Mouse (Mus musculus) C2C12 (cell line): ENCODE data around the gene Catsperb. TPM values are rescaled to one million over a fixed set of nuclear protein-coding genes. Genes with fewer than 3 reads are reported as not detected.

Source experiments
- H3K27me3 ChIP-seq: one replicate; pipeline ENCODE4 v1.6.1; 2011; ENCODE audit not compliant: control insufficient read depth, insufficient read depth, insufficient read length
- H3K36me3 ChIP-seq: one replicate; pipeline ENCODE4 v1.6.1; 2011; ENCODE audit not compliant: control insufficient read depth, insufficient read depth
- H3K4me3 ChIP-seq: one replicate; pipeline ENCODE4 v1.5.1; 2011; ENCODE audit warnings: mild to moderate bottlenecking, control low read depth; ENCODE audit not compliant: poor library complexity, insufficient read depth, severe bottlenecking
- H3K79me2 ChIP-seq: one replicate; pipeline ENCODE4 v1.6.1; 2011; ENCODE audit not compliant: control insufficient read depth, insufficient read depth
- H3K79me3 ChIP-seq: one replicate; pipeline ENCODE4 v1.6.1; 2011; ENCODE audit warnings: low read depth, control low read depth
- H3ac ChIP-seq: one replicate; pipeline ENCODE3; 2011; ENCODE audit warnings: low read depth; ENCODE audit not compliant: control insufficient read depth, insufficient read length
- CEBPB ChIP-seq: IDR thresholded peaks from one replicate; pipeline ENCODE4 v1.6.1; 2011; ENCODE audit warnings: low read depth, mild to moderate bottlenecking, control low read depth, moderate library complexity
- CTCF ChIP-seq: IDR thresholded peaks from one replicate; pipeline ENCODE4 v1.5.1; 2011; ENCODE audit not compliant: control insufficient read depth, insufficient read depth, insufficient read length
- FOSL1 ChIP-seq: IDR thresholded peaks from one replicate; pipeline ENCODE4 v1.8.0; 2011; ENCODE audit warnings: mild to moderate bottlenecking, low read length; ENCODE audit not compliant: poor library complexity, insufficient read depth, severe bottlenecking
- MAX ChIP-seq: IDR thresholded peaks from one replicate; pipeline ENCODE4 v1.6.1; 2011; ENCODE audit warnings: mild to moderate bottlenecking, control low read depth
- MYOD1 ChIP-seq: IDR thresholded peaks from one replicate; pipeline ENCODE4 v1.6.1; 2011; ENCODE audit warnings: low read depth; ENCODE audit not compliant: control insufficient read depth, insufficient read length
- MYOG ChIP-seq: IDR thresholded peaks from one replicate; pipeline ENCODE4 v1.6.1; 2011; ENCODE audit not compliant: control insufficient read depth, insufficient read length; ENCODE audit errors: extremely low read depth
- USF1 ChIP-seq: IDR thresholded peaks from one replicate; pipeline ENCODE4 v1.6.1; 2011; ENCODE audit warnings: low read depth, mild to moderate bottlenecking, control low read depth, moderate library complexity
- microRNA-seq: library from miRNA; unstranded; fragments of <30 nt; microRNA quantifications from one replicate; pipeline ENCODE4, GENCODE M21; 2019; ENCODE audit warnings: borderline microRNAs expressed
- polyA plus RNA-seq: library from polyadenylated mRNA; unstranded; fragments of >200 nt; fragmentation: generic; extraction: Trizol; gene quantifications from one replicate; pipeline ENCODE4 v1.2.1, GENCODE M21; 2012; ENCODE audit warnings: missing spikeins

The Catsperb gene
- polyA plus RNA-seq, 1 experiment: not detected

DNA sequence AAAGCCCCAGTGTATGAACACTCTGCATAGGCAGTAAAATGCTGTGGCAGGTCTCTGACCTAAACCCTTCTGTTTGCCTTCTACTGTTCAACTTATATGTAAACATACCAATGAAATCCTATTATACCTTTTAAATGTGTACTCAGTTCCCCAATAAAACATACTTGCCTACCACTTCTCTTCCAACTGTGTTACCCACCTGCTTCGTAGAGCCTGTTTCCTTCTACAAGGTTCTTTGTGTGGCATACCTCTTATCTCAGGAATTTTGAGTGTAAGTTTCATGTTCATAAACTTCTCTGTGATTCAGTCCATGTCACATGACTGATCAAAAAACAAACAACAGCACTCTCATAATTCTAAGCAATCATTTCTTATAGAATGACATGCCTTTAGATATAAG lies 228.7 kb downstream of the Catsperb start:
- TF ChIP-seq MYOD1 (no peak), FOSL1 (no peak), CTCF (no peak), MYOG (no peak), USF1 (no peak), MAX (no peak), CEBPB (no peak)
- no peaks in the 10 kb centered on the region for H3K79me3 ChIP-seq

DNA sequence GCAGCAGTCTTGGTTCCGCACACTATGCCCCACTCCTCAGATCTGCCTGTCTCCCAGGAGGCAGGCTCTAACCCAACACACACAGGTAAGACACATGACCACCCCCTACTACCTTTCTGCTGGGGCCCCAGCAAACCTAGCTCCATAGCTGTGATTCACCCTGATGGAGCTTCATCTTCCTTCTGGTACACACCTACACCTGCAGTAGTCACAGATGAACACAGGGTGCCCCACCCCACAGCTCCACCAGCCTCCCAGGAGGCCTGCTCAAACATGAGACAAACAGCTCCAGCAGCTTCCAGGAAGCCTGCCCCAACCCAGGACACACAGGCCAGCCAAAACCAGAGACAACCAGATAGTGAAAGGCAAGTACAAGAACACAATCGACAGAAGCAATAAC lies 263.0 kb downstream of the Catsperb start:
- Histone ChIP-seq H3K36me3 (no peaks in the 10 kb centered on the region), H3ac (no peak overlapping the region), H3K4me3 (no peak overlapping the region), H3K79me2 (no peaks in the 10 kb centered on the region), H3K79me3 (no peaks in the 10 kb centered on the region), H3K27me3 (no peaks in the 10 kb centered on the region)
- no peak for TF ChIP-seq FOSL1
- no peak for TF ChIP-seq MAX
- TF ChIP-seq MYOD1: no peak

More for the DNA sequence above, 228.7 kb downstream of the Catsperb start:
- Histone ChIP-seq H3K27me3 (no peaks in the 10 kb centered on the region), H3ac (no peak overlapping the region), H3K4me3 (no peak overlapping the region), H3K36me3 (no peaks in the 10 kb centered on the region), H3K79me2 (no peaks in the 10 kb centered on the region)

Small RNA genes lying within 50 kb of the gene (microRNA-seq; reads per million reads assigned to microRNA genes)
- not detected for gene Gm24542
